Mouse (Mus musculus) NIH3T3 (cell line): ENCODE measurements around the gene Pex12.
"Not testable (repeated sequence)": the region's sequence is repeated elsewhere in the genome, so short reads cannot be mapped to it uniquely, and the experiment has no call there.

ENCODE experiments used
- DNase-seq: peaks from one replicate; pipeline ENCODE4 v3.0.0-alpha.2; 2012; ENCODE audit warnings: low read depth

Pex12 gene

GRCm38 (mm10) chr11:83286566-83286965 lies 15.8 kb downstream of the Pex12 start, which contains the start of gene Slfn14:
Slfn14 (minus strand) TSS chr11:83286726.
- DNase-seq: no peak

GRCm38 (mm10) chr11:83285627-83286026 lies 16.8 kb downstream of the Pex12 start:
- DNase-seq: no peak

- no peak for DNase-seq
Measured at GRCm38 (mm10) chr11:83282084-83282483, 20.3 kb downstream of the Pex12 start.

- no peak for DNase-seq
Measured at GRCm38 (mm10) chr11:83279691-83280090, 22.7 kb downstream of the Pex12 start.

GRCm38 (mm10) chr11:83279024-83279423 lies 23.4 kb downstream of the Pex12 start:
- DNase-seq: no peak

- no peak for DNase-seq
Measured at GRCm38 (mm10) chr11:83276251-83276650, 26.1 kb downstream of the Pex12 start.

GRCm38 (mm10) chr11:83271951-83272843 lies 30.2 kb downstream of the Pex12 start:
- peak; percentile 59 for DNase-seq

- DNase-seq: peak; percentile 87
Measured at GRCm38 (mm10) chr11:83271151-83271950, 31.0 kb downstream of the Pex12 start.

- no peak for DNase-seq
Measured at GRCm38 (mm10) chr11:83270842-83271150, 31.6 kb downstream of the Pex12 start.

GRCm38 (mm10) chr11:83263146-83263545 lies 39.2 kb downstream of the Pex12 start:
- peak; percentile 45 for DNase-seq

- DNase-seq: no peak
Measured at GRCm38 (mm10) chr11:83262673-83263072, 39.7 kb downstream of the Pex12 start.

GRCm38 (mm10) chr11:83257211-83257610 lies 45.2 kb downstream of the Pex12 start:
- DNase-seq: not testable (repeated sequence)
